ENCODE assay signal across 11 mouse cellular contexts in genomic region chr14:60704510-60704909, GRCm38 (mm10).
DNase-seq lines count a peak whose midpoint lies in the region; ATAC-seq and TF ChIP-seq lines count a peak whose summit lies in the region.
"Had no signal": no experiment of that assay in that cellular context is flagged by ENCODE, and none has a peak within 500 bp of the region (broad histone marks: within the 10 kb centered on the region; RNA-seq: fewer than 3 reads in every experiment).

No protein-coding gene starts in this region.

- no peak overlapping the region for H3K4me2 ChIP-seq in heart, embryonic 13.5 days
- H3K4me2 ChIP-seq in embryonic facial prominence, embryonic 15.5 days (replicated peaks): no peak overlapping the region
- H3K4me2 ChIP-seq in liver, embryonic 15.5 days: no peak overlapping the region
- no peak overlapping the region for H3K4me2 ChIP-seq in midbrain, embryonic 16.5 days (ENCODE audit: low read length)
- H3K4me2 ChIP-seq: limb, embryonic 12.5 days had no signal

- no peaks in the 10 kb centered on the region for H3K79me2 ChIP-seq in heart, adult 2 months (replicated peaks; ENCODE audit: control insufficient read depth, insufficient read depth, low read length)

- H3K36me3 ChIP-seq in heart, embryonic 13.5 days: no peaks in the 10 kb centered on the region
- no peaks in the 10 kb centered on the region for H3K36me3 ChIP-seq in heart, adult 2 months (ENCODE audit: control insufficient read depth, insufficient read depth, low read length)
- H3K36me3 ChIP-seq in embryonic facial prominence, embryonic 15.5 days: no peaks in the 10 kb centered on the region
- 0 out of 2 replicates have a peak, but pooled peaks cover 4% of the 10 kb centered on the region for H3K36me3 ChIP-seq in liver, embryonic 15.5 days (replicated peaks)
- no peaks in the 10 kb centered on the region for H3K36me3 ChIP-seq in midbrain, embryonic 16.5 days (ENCODE audit: control insufficient read depth, insufficient read depth, low read length)
- H3K36me3 ChIP-seq: limb, embryonic 12.5 days had no signal

- no peak for DNase-seq in heart, adult 2 months
- peak; percentile 34 for DNase-seq in MEL-GATA-1-ER (ENCODE audit: extremely low read depth, low read depth)
- no peak for DNase-seq in urinary bladder, postnatal 4 days (ENCODE audit: low spot score in 2 of 2)
- DNase-seq in frontal cortex, adult 2 months (ENCODE audit: extremely low spot score in 1 of 2, low spot score in 1 of 2): no peak

- no peak for ATAC-seq in heart, embryonic 13.5 days (ENCODE audit: extremely low read depth, insufficient number of reproducible peaks, low FRiP score, low TSS enrichment)
- ATAC-seq in embryonic facial prominence, embryonic 15.5 days (ENCODE audit: insufficient number of reproducible peaks, low FRiP score, low TSS enrichment, low read depth): no peak
- ATAC-seq in liver, embryonic 15.5 days (ENCODE audit: insufficient read depth): peak; percentile 47; the same call in 1 of the 2 replicates
- no peak for ATAC-seq in midbrain, embryonic 16.5 days
- ATAC-seq: Patski had no signal

- no peak overlapping the region for H3K4me3 ChIP-seq in heart, embryonic 13.5 days
- H3K4me3 ChIP-seq in heart, adult 2 months: no peak overlapping the region
- H3K4me3 ChIP-seq in embryonic facial prominence, embryonic 15.5 days (replicated peaks): no peak overlapping the region
- H3K4me3 ChIP-seq in liver, embryonic 15.5 days (replicated peaks): no peak overlapping the region
- H3K4me3 ChIP-seq in midbrain, embryonic 16.5 days (ENCODE audit: low read depth, low read length): no peak overlapping the region
- H3K4me3 ChIP-seq: erythroblast, embryonic 14.5 days; limb, embryonic 12.5 days had no signal

- H3K9me3 ChIP-seq in heart, embryonic 13.5 days: no peaks in the 10 kb centered on the region
- no peaks in the 10 kb centered on the region for H3K9me3 ChIP-seq in embryonic facial prominence, embryonic 15.5 days (replicated peaks)
- no peaks in the 10 kb centered on the region for H3K9me3 ChIP-seq in liver, embryonic 15.5 days (replicated peaks)
- no peaks in the 10 kb centered on the region for H3K9me3 ChIP-seq in midbrain, embryonic 16.5 days (replicated peaks; ENCODE audit: control insufficient read depth, low read length, poor library complexity, severe bottlenecking)
- H3K9me3 ChIP-seq: limb, embryonic 12.5 days had no signal

- 32% methylated on average over 6 of the region's 6 CpGs for WGBS in heart, embryonic 13.5 days
- 52% methylated on average over 6 of the region's 6 CpGs for WGBS in heart, adult 2 months
- WGBS in embryonic facial prominence, embryonic 15.5 days: 72% methylated on average over 6 of the region's 6 CpGs
- WGBS in liver, embryonic 15.5 days (ENCODE audit: insufficient replicate concordance): 32% methylated on average over 6 of the region's 6 CpGs
- WGBS in midbrain, embryonic 16.5 days: 91% methylated on average over 6 of the region's 6 CpGs

- TF ChIP-seq CTCF in heart, adult 2 months (IDR thresholded peaks at IDR 0.05): no peak

- no peak for TF ChIP-seq POLR2A in heart, adult 2 months (IDR thresholded peaks at IDR 0.05; ENCODE audit: insufficient read depth, low read depth, low read length)

- H3K4me1 ChIP-seq in heart, embryonic 13.5 days: peaks cover 34% of the 10 kb centered on the region
- H3K4me1 ChIP-seq in heart, adult 2 months (ENCODE audit: control insufficient read depth, insufficient read depth, low read length): peaks cover 3% of the 10 kb centered on the region
- H3K4me1 ChIP-seq in embryonic facial prominence, embryonic 15.5 days: peaks cover 24% of the 10 kb centered on the region
- peaks cover 28% of the 10 kb centered on the region for H3K4me1 ChIP-seq in liver, embryonic 15.5 days (replicated peaks)
- no peaks in the 10 kb centered on the region for H3K4me1 ChIP-seq in midbrain, embryonic 16.5 days (ENCODE audit: control insufficient read depth, insufficient read depth, low read length)

- H3K9ac ChIP-seq in heart, embryonic 13.5 days: no peak overlapping the region
- H3K9ac ChIP-seq in heart, adult 2 months (ENCODE audit: low read depth, low read length): no peak overlapping the region
- H3K9ac ChIP-seq in embryonic facial prominence, embryonic 15.5 days: no peak overlapping the region
- no peak overlapping the region for H3K9ac ChIP-seq in liver, embryonic 15.5 days
- no peak overlapping the region for H3K9ac ChIP-seq in midbrain, embryonic 16.5 days (ENCODE audit: low read depth, low read length)
- H3K9ac ChIP-seq: limb, embryonic 12.5 days had no signal

- TF ChIP-seq EP300 in heart, adult 2 months (IDR thresholded peaks at IDR 0.05; ENCODE audit: insufficient read depth, low read depth, low read length): no peak

- H3K27me3 ChIP-seq in heart, embryonic 13.5 days (replicated peaks): no peaks in the 10 kb centered on the region
- H3K27me3 ChIP-seq in heart, adult 2 months (ENCODE audit: control insufficient read depth, insufficient read depth, low read length): no peaks in the 10 kb centered on the region
- H3K27me3 ChIP-seq in embryonic facial prominence, embryonic 15.5 days: no peaks in the 10 kb centered on the region
- H3K27me3 ChIP-seq in liver, embryonic 15.5 days: no peaks in the 10 kb centered on the region
- no peaks in the 10 kb centered on the region for H3K27me3 ChIP-seq in midbrain, embryonic 16.5 days (ENCODE audit: control insufficient read depth, insufficient read depth, low read depth, low read length)
- H3K27me3 ChIP-seq: limb, embryonic 12.5 days; Patski had no signal

- intact Hi-C loops in heart, adult 2 months (cut with DNase I): no loop called here

- peak overlapping the region; percentile 64 for H3K27ac ChIP-seq in heart, embryonic 13.5 days (replicated peaks)
- H3K27ac ChIP-seq in heart, adult 2 months: no peak overlapping the region
- peak overlapping the region; percentile 55 for H3K27ac ChIP-seq in embryonic facial prominence, embryonic 15.5 days (replicated peaks)
- H3K27ac ChIP-seq in liver, embryonic 15.5 days (replicated peaks): no peak overlapping the region
- H3K27ac ChIP-seq in midbrain, embryonic 16.5 days (ENCODE audit: low read length): no peak overlapping the region

Comparison
In these comparisons a context has a peak if more than half of its experiments do, and no peak if none do; other contexts are left out.
1. H3K27ac ChIP-seq: peak in heart, embryonic 13.5 days (single experiment) and embryonic facial prominence, embryonic 15.5 days (single experiment); none in heart, adult 2 months (single experiment), liver, embryonic 15.5 days (single experiment) and midbrain, embryonic 16.5 days (single experiment).